Mouse (Mus musculus) kidney, embryonic 14.5 days (tissue): Measurements from ENCODE around the gene Il23a. TPM values are rescaled to one million over a fixed set of nuclear protein-coding genes. Genes with fewer than 3 reads are reported as not detected.
"Not testable (repeated sequence)": the region's sequence is repeated elsewhere in the genome, so short reads cannot be mapped to it uniquely, and the experiment has no call there.

Source experiments
- ATAC-seq: fragments of 200-750 bp; cut with Nextera tagmentation; 2 replicates; pipeline ENCODE4 v1.8.0; 2017; ENCODE audit warnings: moderate number of reproducible peaks, mild to moderate bottlenecking, moderate TSS enrichment, moderate library complexity; ENCODE audit not compliant: low FRiP score, low TSS enrichment
- H3K27ac ChIP-seq: fragments of 300-500 bp; sonication (generic); 2 replicates; pipeline ENCODE4 v1.5.1; 2014; ENCODE audit warnings: low read depth, mild to moderate bottlenecking, low read length, moderate library complexity, mixed read lengths
- H3K27me3 ChIP-seq: fragments of 300-500 bp; sonication (generic); 2 replicates; pipeline ENCODE4 v1.6.1; 2014; ENCODE audit warnings: mild to moderate bottlenecking, low read length; ENCODE audit not compliant: control insufficient read depth, insufficient read depth
- H3K36me3 ChIP-seq: fragments of 300-500 bp; sonication (generic); 2 replicates; pipeline ENCODE4 v1.6.1; 2014; ENCODE audit warnings: low read length, mixed read lengths; ENCODE audit not compliant: control insufficient read depth, insufficient read depth
- H3K4me1 ChIP-seq: fragments of 300-500 bp; sonication (generic); 2 replicates; pipeline ENCODE4 v1.6.1; 2014; ENCODE audit warnings: low read length, mixed read lengths; ENCODE audit not compliant: control insufficient read depth, insufficient read depth
- H3K4me2 ChIP-seq: fragments of 300-500 bp; sonication (generic); replicated peaks from 2 replicates; pipeline ENCODE4 v1.6.1; 2014; ENCODE audit warnings: low read depth, mild to moderate bottlenecking, low read length
- H3K4me3 ChIP-seq: fragments of 300-500 bp; sonication (generic); 2 replicates; pipeline ENCODE4 v1.5.1; 2014; ENCODE audit warnings: mild to moderate bottlenecking, low read length
- H3K9ac ChIP-seq: fragments of 300-500 bp; sonication (generic); 2 replicates; pipeline ENCODE4 v1.6.1; 2014; ENCODE audit warnings: low read depth, mild to moderate bottlenecking, low read length, moderate library complexity
- H3K9me3 ChIP-seq: fragments of 300-500 bp; sonication (generic); 2 replicates; pipeline ENCODE4 v1.6.1; 2016; ENCODE audit warnings: low read length; ENCODE audit not compliant: control insufficient read depth
- WGBS: fragments of 180-500 bp; shearing (Covaris S2); extraction: QIAGEN DNeasy Blood & Tissue Kit; methylation state at CpG from one replicate; pipeline ENCODE4 v1.1.7; 2014; 5-methylcytosine and 5-hydroxymethylcytosine counted together
- polyA plus RNA-seq: library from polyadenylated mRNA; unstranded; fragments of >200 nt; fragmentation: Nextera tagmentation; extraction: Ambion mirVana; gene quantifications from 2 replicates; pipeline ENCODE4 v1.2.1, GENCODE M21; 2014

Gene Il23a
- polyA plus RNA-seq, 1 experiment from 2014 or later: 0.24 TPM

- Histone ChIP-seq H3K27ac (no peak overlapping the region), H3K9me3 (no peaks in the 10 kb centered on the region), H3K4me3 (no peak overlapping the region; the same call in 1 of the 2 replicates), H3K4me1 (peaks cover 20% of the 10 kb centered on the region), H3K27me3 (no peaks in the 10 kb centered on the region), H3K36me3 (peaks cover 7% of the 10 kb centered on the region), H3K4me2 (peak overlapping the region; percentile 63), H3K9ac (no peak overlapping the region; the same call in 1 of the 2 replicates)
- ATAC-seq: no peak
- WGBS: 84% methylated on average over 3 of the region's 3 CpGs
These were observed 38.0 kb upstream of the Il23a start for GRCm38 (mm10) chr10:128336597-128336996.

DNA sequence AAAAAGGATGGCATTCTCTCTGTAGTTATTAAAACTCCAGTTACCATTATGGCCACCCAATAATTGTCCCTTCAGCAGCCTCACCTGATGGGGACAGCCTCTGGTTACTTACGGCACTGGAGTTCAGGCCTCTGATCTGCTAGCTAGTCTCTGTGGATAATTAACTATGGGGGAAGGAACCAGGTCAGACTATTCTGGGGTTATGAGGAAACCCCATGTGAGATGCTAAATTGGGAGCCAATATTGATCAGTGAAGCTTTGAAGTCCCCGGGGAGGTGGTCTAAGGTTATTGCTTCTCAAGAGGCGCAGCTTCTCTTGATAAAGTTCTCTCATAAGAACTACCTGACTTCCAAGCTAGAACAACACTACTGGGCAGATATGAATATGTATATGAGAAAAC is 37.6 kb upstream of the Il23a start:
- Histone ChIP-seq H3K27ac (no peak overlapping the region), H3K36me3 (peaks cover 3% of the 10 kb centered on the region), H3K9ac (no peak overlapping the region), H3K4me3 (no peak overlapping the region), H3K4me1 (peaks cover 20% of the 10 kb centered on the region), H3K4me2 (no peak overlapping the region), H3K9me3 (no peaks in the 10 kb centered on the region), H3K27me3 (no peaks in the 10 kb centered on the region)
- WGBS: 89% methylated on average over 3 of the region's 3 CpGs
- no peak for ATAC-seq

- H3K4me3 ChIP-seq: no peak overlapping the region
- ATAC-seq: no peak
- no peak overlapping the region for H3K27ac ChIP-seq
- no peak overlapping the region for H3K4me2 ChIP-seq
- H3K9ac ChIP-seq: no peak overlapping the region
- WGBS: 2% methylated on average over 4 of the region's 4 CpGs
- peaks cover 20% of the 10 kb centered on the region for H3K4me1 ChIP-seq
- H3K27me3 ChIP-seq: no peaks in the 10 kb centered on the region
- H3K36me3 ChIP-seq: no peaks in the 10 kb centered on the region
- H3K9me3 ChIP-seq: no peaks in the 10 kb centered on the region
These were observed 37.0 kb upstream of the Il23a start for GRCm38 (mm10) chr10:128335582-128335981.

DNA sequence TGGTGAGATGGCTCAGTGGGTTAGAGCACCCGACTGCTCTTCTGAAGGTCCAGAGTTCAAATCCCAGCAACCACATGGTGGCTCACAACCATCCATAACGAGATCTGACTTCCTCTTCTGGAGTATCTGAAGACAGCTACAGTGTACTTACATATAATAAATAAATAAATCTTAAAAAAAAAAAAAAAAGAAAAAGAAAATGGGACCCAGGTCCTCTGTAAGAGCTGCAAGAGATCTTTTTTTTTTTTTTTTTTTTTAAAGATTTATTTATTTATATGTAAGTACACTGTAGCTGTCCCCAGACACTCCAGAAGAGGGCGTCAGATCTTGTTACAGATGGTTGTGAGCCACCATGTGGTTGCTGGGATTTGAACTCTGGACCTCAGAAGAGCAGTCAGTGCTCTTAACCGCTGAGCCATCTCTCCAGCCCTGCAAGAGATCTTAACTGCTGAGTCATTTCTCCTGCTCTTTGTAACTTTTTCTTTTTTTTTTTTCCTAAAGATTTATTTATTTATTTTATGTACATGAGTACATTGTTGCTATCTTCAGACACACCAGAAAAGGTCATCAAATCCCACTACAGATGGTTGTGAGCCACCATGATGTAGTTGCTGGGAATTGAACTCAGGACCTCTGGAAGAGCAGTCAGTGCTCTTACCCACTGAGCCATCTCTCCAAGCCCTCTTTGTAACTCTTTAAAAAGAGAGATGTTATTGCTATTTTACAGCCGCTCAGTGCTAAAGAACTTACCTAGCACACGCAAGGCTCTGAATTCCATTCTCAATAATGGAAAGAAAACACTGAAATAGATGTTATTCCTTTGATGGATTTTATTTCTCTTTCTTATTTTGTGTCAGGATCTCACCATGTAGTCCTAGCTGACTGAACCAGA is 34.1 kb upstream of the Il23a start:
- H3K27ac ChIP-seq, H3K4me3 ChIP-seq, H3K9me3 ChIP-seq, H3K9ac ChIP-seq, H3K4me2 ChIP-seq, H3K4me1 ChIP-seq, H3K27me3 ChIP-seq, ATAC-seq: not testable (repeated sequence)
- 75% methylated on average over 5 of the region's 6 CpGs for WGBS
- peaks cover 16% of the 10 kb centered on the region; the same call in 1 of the 2 replicates for H3K36me3 ChIP-seq

GRCm38 (mm10) chr10:128327610-128328009 is 29.1 kb upstream of the Il23a start:
- Histone ChIP-seq H3K36me3 (peaks cover 38% of the 10 kb centered on the region), H3K9me3 (no peaks in the 10 kb centered on the region), H3K9ac (no peak overlapping the region), H3K4me1 (peaks cover 10% of the 10 kb centered on the region), H3K27me3 (no peaks in the 10 kb centered on the region), H3K4me2 (no peak overlapping the region), H3K27ac (no peak overlapping the region), H3K4me3 (no peak overlapping the region)
- ATAC-seq: no peak
- 88% methylated on average over 10 of the region's 10 CpGs for WGBS

DNA sequence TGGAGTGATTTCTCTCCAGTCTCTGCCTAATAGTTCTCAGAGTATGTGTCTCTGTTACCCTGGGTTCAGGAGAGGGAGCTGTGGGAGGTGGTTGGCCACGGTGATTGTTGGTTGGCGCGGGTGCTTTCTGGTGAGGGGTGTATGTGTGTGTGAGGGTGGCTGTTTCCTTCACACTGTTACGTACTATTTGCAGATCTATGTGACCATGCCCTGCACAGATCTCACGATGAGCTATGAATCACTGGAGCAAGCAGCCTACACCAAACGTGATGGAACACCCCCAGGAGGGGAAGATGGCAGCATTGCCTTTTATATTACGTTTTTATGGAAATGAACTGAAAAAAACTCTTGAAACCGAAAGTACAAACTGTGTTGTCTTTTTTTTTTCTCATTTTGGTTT is 28.3 kb upstream of the Il23a start:
- Histone ChIP-seq H3K36me3 (peaks cover 38% of the 10 kb centered on the region), H3K4me2 (no peak overlapping the region), H3K27me3 (no peaks in the 10 kb centered on the region), H3K4me3 (no peak overlapping the region), H3K9me3 (no peaks in the 10 kb centered on the region), H3K4me1 (peaks cover 10% of the 10 kb centered on the region), H3K27ac (no peak overlapping the region), H3K9ac (no peak overlapping the region)
- WGBS: 92% methylated on average over 8 of the region's 8 CpGs
- ATAC-seq: no peak

- peaks cover 10% of the 10 kb centered on the region for H3K4me1 ChIP-seq
- 59% methylated on average over 8 of the region's 8 CpGs for WGBS
- peak overlapping the region; percentile 86 for H3K4me2 ChIP-seq
- H3K4me3 ChIP-seq: peak overlapping the region; percentile 72
- H3K36me3 ChIP-seq: peaks cover 55% of the 10 kb centered on the region
- H3K9ac ChIP-seq: peak overlapping the region; percentile 90
- H3K27ac ChIP-seq: 0 out of 2 replicates have a peak overlapping the region, but pooled peaks have one; percentile 96
- H3K27me3 ChIP-seq: no peaks in the 10 kb centered on the region
- no peaks in the 10 kb centered on the region for H3K9me3 ChIP-seq
- ATAC-seq: no peak
These were observed 25.0 kb upstream of the Il23a start for GRCm38 (mm10) chr10:128323516-128323915.

GRCm38 (mm10) chr10:128322141-128323108 is 23.9 kb upstream of the Il23a start, which contains the start of gene Cnpy2:
Gene Cnpy2, plus strand, starts transcription at chr10:128322459.
- under 1% methylated on average over 40 of the region's 40 CpGs for WGBS
- Histone ChIP-seq H3K27ac (peak within 1 kb of the TSS; percentile 96), H3K9ac (peak within 1 kb of the TSS; percentile 90), H3K9me3 (no peaks in the 10 kb centered on the region), H3K4me2 (peak within 1 kb of the TSS; percentile 86), H3K36me3 (peaks cover 56% of the 10 kb centered on the region), H3K27me3 (no peaks in the 10 kb centered on the region), H3K4me1 (peaks cover 10% of the 10 kb centered on the region), H3K4me3 (peak within 1 kb of the TSS; percentile 72)
- peak; percentile 95 for ATAC-seq
